Mouse (Mus musculus) heart, postnatal 14 days (tissue): ENCODE results near the gene Irgq. TPM values are rescaled to one million over a fixed set of nuclear protein-coding genes. Genes with fewer than 3 reads are reported as not detected.
A peak's percentile ranks its signal among the peaks of the same experiment; 100 is the strongest.

Experiments used
- DNase-seq, 2 experiments: peaks; one replicate each; pipeline ENCODE4 v3.0.0; 2021 to 2022
- intact Hi-C: fragments of 180-260 bp; cut with DNase I; formaldehyde crosslinking; loops from one replicate; pipeline ENCODE4 v1.15.1; 2025
- total RNA-seq, 2 experiments: library from RNA; stranded (reverse); gene quantifications; 2 replicates each; pipeline ENCODE4 v1.2.3; 2021

The Irgq gene
- total RNA-seq, 2 experiments from 2014 or later = 18.2 to 19.5 TPM

DNA sequence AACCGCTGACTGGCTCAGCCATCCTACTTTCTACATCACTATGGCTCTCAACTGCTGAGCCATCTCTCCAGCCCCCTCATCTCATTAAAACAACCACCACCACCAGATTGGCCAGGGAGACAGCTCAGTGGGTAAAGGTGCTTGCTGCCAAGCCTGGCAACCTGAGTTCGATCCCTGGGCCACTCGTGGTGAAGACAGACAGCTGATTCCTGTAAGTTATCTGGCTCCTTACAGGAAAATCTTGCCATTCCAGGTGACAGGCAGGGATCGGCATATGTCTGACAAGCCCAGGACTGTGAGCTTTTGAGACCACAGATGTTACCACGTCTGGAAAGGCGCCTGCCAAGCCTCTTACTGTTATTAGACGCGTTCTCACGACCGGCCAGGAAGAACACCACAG is 47.3 kb downstream of the Irgq start:
- intact Hi-C loops = no loop called here
- DNase-seq = no peak

DNA sequence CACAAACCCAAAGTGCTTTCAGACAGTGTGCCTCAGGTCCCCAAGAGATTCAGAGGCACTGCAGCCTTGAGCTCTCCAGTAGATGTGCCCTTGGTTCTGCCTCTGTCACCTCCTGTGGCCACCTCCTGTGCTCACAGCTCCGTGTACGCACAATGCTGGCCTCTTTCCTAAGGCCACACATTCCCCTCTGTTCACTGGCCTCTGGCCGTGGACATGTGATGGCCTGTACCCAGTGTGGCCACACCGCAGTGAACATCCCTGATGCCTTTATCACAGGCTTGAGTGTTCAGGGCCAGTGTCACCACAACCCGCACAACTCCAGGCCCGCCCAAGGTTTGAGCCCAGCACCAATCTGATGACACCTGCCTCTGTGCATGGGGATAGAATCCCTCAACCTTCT is 54.4 kb downstream of the Irgq start:
- no peak for DNase-seq
- intact Hi-C loops = loop anchor here (2.0 kb wide), 1 partner anchor 16 kb away; no protein-coding TSS in a partner anchor

DNA sequence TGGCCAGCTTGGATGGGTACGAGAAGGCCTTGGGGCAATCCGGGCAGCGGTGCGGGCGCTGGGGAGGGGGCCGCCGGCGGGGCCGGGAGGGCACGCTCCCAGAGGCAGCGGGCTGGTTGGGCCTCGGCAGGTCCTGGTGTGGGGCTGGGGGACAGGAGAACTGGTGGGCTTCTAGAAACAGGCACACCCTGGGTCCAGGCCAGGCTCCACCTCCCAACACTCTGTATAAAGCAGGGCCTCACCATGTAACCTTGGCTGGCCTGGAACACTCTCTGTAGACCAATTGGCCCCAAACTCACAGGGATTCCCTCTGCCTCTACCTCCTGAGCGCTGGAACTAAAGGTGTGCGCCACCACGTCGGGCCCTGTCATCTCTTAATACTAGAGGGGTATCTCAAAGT is 55.5 kb downstream of the Irgq start:
- intact Hi-C loops = loop anchor here (2.0 kb wide), 1 partner anchor 17 kb away; no protein-coding TSS in a partner anchor
- no peak for DNase-seq

DNA sequence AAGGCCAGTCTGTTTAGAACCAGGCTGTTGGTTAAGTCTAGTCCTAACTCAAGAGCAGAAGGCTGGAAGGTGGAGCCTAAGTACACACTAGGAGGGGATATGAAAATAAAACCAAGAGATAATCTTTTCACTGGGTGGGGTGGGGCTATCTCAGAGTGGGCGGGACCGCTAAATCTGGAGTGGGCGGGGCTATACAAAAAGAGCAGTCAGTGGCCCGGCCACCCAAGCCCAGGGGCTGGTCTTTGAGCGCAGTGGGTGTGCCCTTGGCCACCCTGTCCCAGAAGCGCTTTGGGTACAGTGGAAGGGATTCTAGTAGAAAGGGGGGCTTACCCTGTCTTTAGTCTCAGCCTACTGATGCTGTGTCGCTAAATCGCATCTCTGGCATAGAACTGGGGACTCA is 56.3 kb downstream of the Irgq start:
- intact Hi-C loops = no loop called here

DNA sequence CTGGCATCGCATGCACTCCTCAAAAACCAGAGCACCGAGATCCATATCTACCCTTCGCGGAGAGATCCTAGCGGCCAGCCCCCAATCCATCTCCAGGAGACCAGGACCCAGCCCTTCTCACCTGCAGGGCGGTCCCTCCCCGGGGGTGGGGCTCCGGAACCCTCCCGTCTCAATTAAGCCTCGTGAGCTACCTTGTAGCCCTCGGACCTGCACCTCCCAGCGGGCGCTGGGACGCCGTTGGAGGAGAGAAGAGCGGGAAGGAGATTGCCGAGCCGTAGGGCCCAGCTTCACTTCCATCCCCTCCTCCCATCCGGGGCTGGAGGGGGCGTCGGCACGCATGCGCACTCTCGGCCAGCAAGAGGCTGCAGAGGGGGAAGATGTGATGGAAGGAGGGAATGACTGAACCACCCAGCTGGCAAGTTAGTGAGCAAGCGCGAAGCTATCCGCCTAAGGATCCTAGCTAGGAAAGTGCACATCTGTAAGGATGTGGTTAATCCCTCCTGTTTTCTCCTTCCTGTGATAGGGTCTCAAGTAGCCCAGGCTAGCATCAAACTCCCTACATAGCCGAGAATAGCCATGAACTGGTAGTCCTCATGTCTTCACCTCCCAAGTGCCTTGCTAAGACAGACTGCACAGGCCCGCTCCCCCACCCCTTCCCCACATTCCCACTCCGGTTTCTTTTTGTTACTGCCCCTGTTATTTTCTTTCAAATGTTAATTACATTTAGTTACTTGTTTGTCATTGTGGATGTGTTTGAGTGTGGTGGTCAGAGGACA is 57.0 kb downstream of the Irgq start, which contains the start of the genes Ethe1 and Zfp575:
Ethe1 (plus strand) TSS at position 214 of the 776 bp plus-strand sequence.
Zfp575 (minus strand) TSS at position 312 of the 776 bp plus-strand sequence.
- peak; percentile 70 to 71 for DNase-seq
- intact Hi-C loops = no loop called here

More for the DNA sequence above, 56.3 kb downstream of the Irgq start:
- DNase-seq = no peak

Other genes with a start within 250 kb of the Irgq start
- gene Zfp61, start 229.5 kb upstream of the Irgq start, total RNA-seq = 1 to 10 TPM; 3.3 to 4.0 TPM
- gene Zfp94, start 214.0 kb upstream of the Irgq start, total RNA-seq = 1 to 10 TPM; 1.7 to 2.1 TPM
- gene Tescl, start 196.8 kb upstream of the Irgq start, total RNA-seq = not detected
- not detected for gene Lypd5, start 181.5 kb upstream of the Irgq start, total RNA-seq
- 1 to 10 TPM; 1.0 to 3.3 TPM for gene Kcnn4, start 160.4 kb upstream of the Irgq start, total RNA-seq
- 10 to 100 TPM in 1 of 2 experiments, 1 to 10 TPM in 1; 9.4 to 10.2 TPM for gene Smg9, start 131.1 kb upstream of the Irgq start, total RNA-seq
- not detected for gene Irgc1, start 78.4 kb upstream of the Irgq start, total RNA-seq
- 1 to 10 TPM; 3.5 to 4.0 TPM for gene Plaur, start 68.2 kb upstream of the Irgq start, total RNA-seq
- gene Cadm4, start 48.7 kb upstream of the Irgq start, total RNA-seq = 10 to 100 TPM; 14.3 to 14.7 TPM
- gene Zfp428, start 23.7 kb upstream of the Irgq start, total RNA-seq = 10 to 100 TPM; 13.8 to 14.7 TPM
- not detected for gene AC161166.1, start 18.2 kb upstream of the Irgq start, total RNA-seq
- not detected for gene Pinlyp, start 15.4 kb downstream of the Irgq start, total RNA-seq
- gene Xrcc1, start 15.6 kb downstream of the Irgq start, total RNA-seq = 10 to 100 TPM; 23.8 to 26.3 TPM
- gene Ethe1, start 56.9 kb downstream of the Irgq start, total RNA-seq = 10 to 100 TPM; 29.8 to 30.1 TPM
- under 1 TPM; 0.12 TPM for gene Zfp575, start 57.0 kb downstream of the Irgq start, total RNA-seq
- gene Phldb3, start 80.1 kb downstream of the Irgq start, total RNA-seq = under 1 TPM; 0.51 to 0.55 TPM
- gene Lypd3, start 105.9 kb downstream of the Irgq start, total RNA-seq = not detected
- gene Tex101, start 146.0 kb downstream of the Irgq start, total RNA-seq = not detected
- gene BC049730, start 178.6 kb downstream of the Irgq start, total RNA-seq = not detected
- not detected for gene Gm4763, start 196.2 kb downstream of the Irgq start, total RNA-seq
- gene Cd177, start 229.6 kb downstream of the Irgq start, total RNA-seq = under 1 TPM in 1 of 2 experiments, not detected in 1; 0.17 TPM
- gene Ceacam10, start 246.5 kb downstream of the Irgq start, total RNA-seq = not detected